Mouse (Mus musculus): ENCODE measurements around the gene Popdc3. TPM values are rescaled to one million over a fixed set of nuclear protein-coding genes. Genes with fewer than 3 reads are reported as not detected.
"Not testable (repeated sequence)": the region's sequence is repeated elsewhere in the genome, so short reads cannot be mapped to it uniquely, and the experiment has no call there.

The Popdc3 gene
- polyA plus RNA-seq, 1 experiment = not detected

GRCm38 (mm10) chr10:45237492-45237891 lies 59.6 kb downstream of the Popdc3 start:
- no peaks in the 10 kb centered on the region for H3K4me1 ChIP-seq (ENCODE audit: control insufficient read depth, insufficient read depth, low read length)
- H3K4me3 ChIP-seq (ENCODE audit: insufficient read depth, low read depth, low read length) = no peak overlapping the region
- TF ChIP-seq CTCF (IDR thresholded peaks at IDR 0.05; ENCODE audit: insufficient read depth, low read depth, low read length) (no peak), POLR2A (IDR thresholded peaks at IDR 0.05; ENCODE audit: insufficient read depth, low read depth, low read length) (no peak)
- WGBS = 68% methylated on average over 5 of the region's 5 CpGs
- H3K27ac ChIP-seq (ENCODE audit: insufficient read depth, low read depth, low read length) = no peak overlapping the region

DNA sequence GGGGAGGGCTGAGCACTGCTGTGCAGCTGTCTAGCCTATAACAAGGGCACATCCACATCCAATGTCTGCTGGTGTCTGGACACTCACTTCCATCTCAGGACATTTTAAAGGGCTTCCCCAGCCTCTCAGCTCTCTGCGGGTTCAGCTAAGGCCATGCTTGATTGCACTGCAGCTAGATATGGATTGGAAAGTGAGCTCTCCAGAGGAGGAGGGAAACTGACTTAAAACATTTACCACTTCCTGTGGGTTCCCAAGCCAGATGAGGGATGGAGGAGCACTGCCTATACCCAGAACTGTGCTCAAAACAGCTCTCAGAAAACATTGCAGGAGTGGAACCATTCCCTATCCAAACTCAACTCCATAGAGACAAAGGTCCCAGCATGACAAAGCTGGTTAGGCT lies 82.6 kb downstream of the Popdc3 start:
- WGBS = 92% methylated on average over 1 of the region's 1 CpGs
- H3K4me3 ChIP-seq (ENCODE audit: insufficient read depth, low read depth, low read length) = no peak overlapping the region
- no peak overlapping the region for H3K27ac ChIP-seq (ENCODE audit: insufficient read depth, low read depth, low read length)
- no peaks in the 10 kb centered on the region for H3K4me1 ChIP-seq (ENCODE audit: control insufficient read depth, insufficient read depth, low read length)
- TF ChIP-seq POLR2A (IDR thresholded peaks at IDR 0.05; ENCODE audit: insufficient read depth, low read depth, low read length) (no peak), CTCF (IDR thresholded peaks at IDR 0.05; ENCODE audit: insufficient read depth, low read depth, low read length) (no peak)

- H3K4me1 ChIP-seq (ENCODE audit: control insufficient read depth, insufficient read depth, low read length) = no peaks in the 10 kb centered on the region
- H3K27ac ChIP-seq (ENCODE audit: insufficient read depth, low read depth, low read length) = no peak overlapping the region
- no peak overlapping the region for H3K4me3 ChIP-seq (ENCODE audit: insufficient read depth, low read depth, low read length)
- WGBS = 65% methylated on average over 3 of the region's 3 CpGs
- TF ChIP-seq POLR2A (IDR thresholded peaks at IDR 0.05; ENCODE audit: insufficient read depth, low read depth, low read length) (no peak), CTCF (IDR thresholded peaks at IDR 0.05; ENCODE audit: insufficient read depth, low read depth, low read length) (no peak)
Observed at GRCm38 (mm10) chr10:45262126-45262525, 84.2 kb downstream of the Popdc3 start.

GRCm38 (mm10) chr10:45276499-45276898 lies 98.6 kb downstream of the Popdc3 start:
- no peak for TF ChIP-seq POLR2A (IDR thresholded peaks at IDR 0.05; ENCODE audit: insufficient read depth, low read depth, low read length)
- no peak overlapping the region for H3K27ac ChIP-seq (ENCODE audit: insufficient read depth, low read depth, low read length)
- H3K4me3 ChIP-seq (ENCODE audit: insufficient read depth, low read depth, low read length) = no peak overlapping the region
- no peaks in the 10 kb centered on the region for H3K4me1 ChIP-seq (ENCODE audit: control insufficient read depth, insufficient read depth, low read length)
- 32% methylated on average over 3 of the region's 3 CpGs for WGBS

DNA sequence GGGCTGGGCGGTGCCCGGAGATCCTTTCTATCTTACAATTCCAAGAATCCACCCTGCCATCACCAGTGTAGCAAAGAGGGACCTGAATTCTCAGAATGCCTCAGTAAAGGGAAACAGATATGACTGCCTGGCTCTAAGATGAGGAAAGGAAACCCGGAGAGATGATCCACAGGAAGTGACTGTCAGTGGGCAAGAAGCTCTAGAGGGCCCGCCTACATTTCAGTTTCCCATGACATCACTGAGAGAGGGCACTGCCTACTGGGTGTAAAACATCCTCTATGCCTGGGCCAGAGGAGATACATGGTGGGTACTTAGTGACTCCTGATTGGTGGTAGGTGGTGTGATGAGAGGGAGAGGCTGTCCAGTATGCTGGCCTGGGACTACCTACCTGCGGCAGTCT lies 99.1 kb downstream of the Popdc3 start:
- no peak for TF ChIP-seq POLR2A (IDR thresholded peaks at IDR 0.05; ENCODE audit: insufficient read depth, low read depth, low read length)
- no peak for TF ChIP-seq CTCF (IDR thresholded peaks at IDR 0.05; ENCODE audit: insufficient read depth, low read depth, low read length)
- H3K27ac ChIP-seq (ENCODE audit: insufficient read depth, low read depth, low read length) = no peak overlapping the region
- 91% methylated on average over 5 of the region's 5 CpGs for WGBS
- H3K4me1 ChIP-seq (ENCODE audit: control insufficient read depth, insufficient read depth, low read length) = no peaks in the 10 kb centered on the region
- H3K4me3 ChIP-seq (ENCODE audit: insufficient read depth, low read depth, low read length) = no peak overlapping the region

- H3K4me1 ChIP-seq (ENCODE audit: control insufficient read depth, insufficient read depth, low read length) = peaks cover 9% of the 10 kb centered on the region
- WGBS = 52% methylated on average over 5 of the region's 5 CpGs
- no peak overlapping the region for H3K27ac ChIP-seq (ENCODE audit: insufficient read depth, low read depth, low read length)
- TF ChIP-seq CTCF (IDR thresholded peaks at IDR 0.05; ENCODE audit: insufficient read depth, low read depth, low read length) (no peak), POLR2A (IDR thresholded peaks at IDR 0.05; ENCODE audit: insufficient read depth, low read depth, low read length) (no peak)
- H3K4me3 ChIP-seq (ENCODE audit: insufficient read depth, low read depth, low read length) = no peak overlapping the region
Observed at GRCm38 (mm10) chr10:45285651-45286050, 107.8 kb downstream of the Popdc3 start.

- 62% methylated on average over 7 of the region's 7 CpGs for WGBS
- no peak overlapping the region for H3K4me3 ChIP-seq (ENCODE audit: insufficient read depth, low read depth, low read length)
Observed at GRCm38 (mm10) chr10:45288351-45288750, 110.5 kb downstream of the Popdc3 start.

DNA sequence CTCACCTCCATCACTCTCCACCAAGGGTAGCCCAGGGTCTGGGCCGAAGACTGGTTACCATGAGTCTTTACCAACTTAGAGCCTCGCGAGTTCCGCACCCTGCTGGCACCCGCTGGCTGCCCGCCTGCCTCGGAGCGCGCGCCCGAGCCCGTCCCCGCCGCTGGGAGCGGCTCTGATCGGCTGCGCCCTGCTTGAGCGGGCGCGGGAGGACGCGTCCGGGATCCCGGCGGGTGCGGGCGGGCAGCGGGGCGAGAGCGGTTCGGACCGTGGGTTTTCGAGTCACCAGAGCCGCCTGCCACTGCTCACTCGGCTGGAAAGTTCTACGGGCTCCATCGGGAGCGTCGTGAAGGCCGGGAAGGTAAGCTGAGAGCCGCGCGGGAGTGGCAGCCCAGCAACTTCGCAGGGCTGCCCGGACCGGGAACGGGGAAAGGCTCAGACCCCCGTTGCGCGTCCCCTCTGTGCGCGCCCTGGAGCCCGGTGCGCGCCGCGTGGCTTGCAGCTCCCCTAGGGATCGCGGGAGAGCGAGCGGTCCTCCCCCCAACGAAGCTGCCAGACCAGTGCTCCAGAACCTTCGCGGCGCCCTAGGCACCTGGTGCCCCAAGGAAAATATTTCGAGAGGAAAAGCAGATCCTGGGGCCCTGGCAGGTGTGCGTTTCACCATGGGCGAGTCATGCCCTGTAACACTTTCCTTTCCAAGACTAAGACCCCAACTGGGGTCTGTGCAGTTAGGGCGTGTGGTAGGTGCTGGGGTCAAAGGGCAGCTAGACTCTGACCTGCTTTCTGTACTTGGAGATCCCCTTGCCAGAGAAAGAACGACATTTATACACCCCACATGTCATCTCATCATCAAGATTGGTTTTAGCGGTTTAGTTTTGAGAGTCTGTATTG lies 111.6 kb downstream of the Popdc3 start:
- 2% methylated on average over 71 of the region's 71 CpGs for WGBS
- Histone ChIP-seq H3K27ac (ENCODE audit: insufficient read depth, low read depth, low read length) (no peak overlapping the region), H3K4me1 (ENCODE audit: control insufficient read depth, insufficient read depth, low read length) (peaks cover 9% of the 10 kb centered on the region), H3K4me3 (ENCODE audit: insufficient read depth, low read depth, low read length) (peak overlapping the region; percentile 58)
- TF ChIP-seq POLR2A (IDR thresholded peaks at IDR 0.05; ENCODE audit: insufficient read depth, low read depth, low read length) = no peak
- TF ChIP-seq CTCF (IDR thresholded peaks at IDR 0.05; ENCODE audit: insufficient read depth, low read depth, low read length) = no peak

More at GRCm38 (mm10) chr10:45288351-45288750, 110.5 kb downstream of the Popdc3 start:
- H3K27ac ChIP-seq (ENCODE audit: insufficient read depth, low read depth, low read length) = no peak overlapping the region
- TF ChIP-seq CTCF (IDR thresholded peaks at IDR 0.05; ENCODE audit: insufficient read depth, low read depth, low read length) (no peak), POLR2A (IDR thresholded peaks at IDR 0.05; ENCODE audit: insufficient read depth, low read depth, low read length) (no peak)
- peaks cover 9% of the 10 kb centered on the region for H3K4me1 ChIP-seq (ENCODE audit: control insufficient read depth, insufficient read depth, low read length)

- no peak for TF ChIP-seq CTCF (IDR thresholded peaks at IDR 0.05; ENCODE audit: insufficient read depth, low read depth, low read length)
- 57% methylated on average over 5 of the region's 5 CpGs for WGBS
- Histone ChIP-seq H3K4me1 (ENCODE audit: control insufficient read depth, insufficient read depth, low read length) (peaks cover 9% of the 10 kb centered on the region), H3K27ac (ENCODE audit: insufficient read depth, low read depth, low read length) (no peak overlapping the region), H3K4me3 (ENCODE audit: insufficient read depth, low read depth, low read length) (no peak overlapping the region)
Observed at GRCm38 (mm10) chr10:45290618-45291017, 112.7 kb downstream of the Popdc3 start.

DNA sequence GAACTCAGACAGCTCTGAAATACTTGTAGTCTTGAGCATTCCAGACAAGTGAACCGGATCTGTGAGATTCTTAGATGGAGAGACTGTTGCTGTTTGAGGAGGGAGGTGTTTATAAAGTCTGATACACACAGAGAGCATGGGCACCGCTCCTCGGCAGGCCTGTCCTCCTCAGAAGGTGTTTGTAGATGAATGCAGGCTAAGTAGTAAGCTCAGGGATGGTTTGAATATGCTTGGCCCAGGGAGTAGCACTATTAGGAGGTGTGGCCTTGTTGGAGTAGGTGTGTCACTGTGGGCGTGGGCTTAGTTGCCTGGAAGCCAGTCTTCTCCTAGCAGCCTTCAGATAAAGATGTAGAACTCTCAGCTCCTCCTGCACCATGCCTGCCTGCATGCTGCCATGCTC lies 114.3 kb downstream of the Popdc3 start:
- H3K4me1 ChIP-seq (ENCODE audit: control insufficient read depth, insufficient read depth, low read length); H3K27ac ChIP-seq (ENCODE audit: insufficient read depth, low read depth, low read length); H3K4me3 ChIP-seq (ENCODE audit: insufficient read depth, low read depth, low read length): not testable (repeated sequence)
- 72% methylated on average over 4 of the region's 4 CpGs for WGBS

Data from olfactory bulb, adult 2 months (tissue).